Mouse (Mus musculus): ENCODE data around the gene Atp8a2.
A peak's percentile ranks its signal among the peaks of the same experiment; 100 is the strongest.
"Not testable (repeated sequence)": the region's sequence is repeated elsewhere in the genome, so short reads cannot be mapped to it uniquely, and the experiment has no call there.

Atp8a2 gene

DNA sequence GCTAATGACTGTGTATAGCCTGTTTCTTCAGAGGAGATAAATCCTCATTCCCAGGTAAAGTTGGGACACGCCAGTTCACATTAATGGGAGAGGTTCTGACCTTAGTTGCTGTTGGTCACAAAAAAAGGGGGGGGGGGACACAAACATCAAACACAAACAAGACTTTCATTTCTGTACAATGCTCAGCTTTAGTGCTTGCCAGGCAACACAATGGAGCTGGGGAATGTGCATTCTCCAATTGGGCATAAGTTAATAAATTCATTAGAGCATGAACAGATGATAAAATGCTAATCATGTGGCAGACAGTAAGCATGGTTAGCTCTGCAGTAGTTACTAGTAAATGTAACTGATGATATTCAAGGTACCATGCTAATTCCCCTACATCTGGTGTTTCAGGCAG, 195.2 kb downstream of the Atp8a2 start:
- no peak for DNase-seq

DNA sequence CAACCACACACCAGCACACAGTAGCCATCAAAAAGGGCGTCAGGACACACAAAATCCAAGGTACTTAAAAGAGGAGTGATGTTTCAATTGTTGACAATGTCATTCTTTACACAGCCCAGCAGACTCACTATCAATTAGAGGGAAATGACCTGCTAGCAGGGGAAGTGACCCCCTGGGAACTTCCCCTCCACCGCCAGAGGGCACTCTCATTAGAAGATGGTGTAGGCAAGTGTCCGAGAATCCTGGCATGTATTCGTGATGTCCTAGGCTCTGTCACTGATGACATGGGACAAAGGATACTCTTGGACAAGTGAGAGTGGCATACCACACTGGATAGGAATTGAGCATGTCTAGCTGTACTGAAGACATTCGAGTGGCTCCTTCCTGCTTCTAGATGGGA, 208.1 kb downstream of the Atp8a2 start:
- DNase-seq = no peak

DNA sequence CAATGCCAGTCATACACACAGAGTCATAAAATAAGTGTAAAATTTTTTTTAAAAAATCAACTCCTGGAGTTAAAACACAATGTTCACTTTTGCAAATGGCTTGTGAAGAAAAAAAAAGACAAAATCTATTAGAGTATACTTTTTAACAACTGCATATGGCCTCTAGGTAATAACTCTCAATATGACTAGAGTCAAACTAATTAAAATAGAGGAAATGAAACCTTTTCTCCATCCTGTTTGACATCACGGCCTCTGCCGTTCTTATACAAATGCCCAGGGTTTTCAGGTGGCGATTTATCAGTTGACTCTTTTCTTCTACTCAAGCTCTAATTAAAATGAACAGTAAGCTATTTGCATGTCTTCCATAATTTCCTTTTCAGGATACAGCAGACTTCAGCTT, 209.0 kb downstream of the Atp8a2 start:
- no peak for DNase-seq

DNA sequence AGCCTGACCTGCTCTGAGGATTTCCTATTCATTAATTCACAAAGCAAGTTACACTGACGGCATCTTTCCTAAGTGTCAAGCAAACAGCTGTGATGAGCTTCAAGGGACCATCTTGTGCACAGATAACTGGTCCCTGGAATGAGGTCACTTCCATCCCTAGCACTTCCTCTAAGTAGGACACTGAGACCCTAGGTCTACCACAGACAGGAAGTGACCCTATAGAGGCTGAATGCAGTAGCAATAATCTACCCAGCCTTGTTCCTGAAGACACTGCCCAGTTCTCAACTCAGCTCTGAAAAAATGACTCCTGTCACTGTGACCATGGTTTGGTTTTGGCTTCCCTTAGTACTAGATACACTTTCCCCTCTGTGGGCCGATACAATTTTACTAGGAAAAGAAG, 219.0 kb downstream of the Atp8a2 start:
- DNase-seq = no peak

DNA sequence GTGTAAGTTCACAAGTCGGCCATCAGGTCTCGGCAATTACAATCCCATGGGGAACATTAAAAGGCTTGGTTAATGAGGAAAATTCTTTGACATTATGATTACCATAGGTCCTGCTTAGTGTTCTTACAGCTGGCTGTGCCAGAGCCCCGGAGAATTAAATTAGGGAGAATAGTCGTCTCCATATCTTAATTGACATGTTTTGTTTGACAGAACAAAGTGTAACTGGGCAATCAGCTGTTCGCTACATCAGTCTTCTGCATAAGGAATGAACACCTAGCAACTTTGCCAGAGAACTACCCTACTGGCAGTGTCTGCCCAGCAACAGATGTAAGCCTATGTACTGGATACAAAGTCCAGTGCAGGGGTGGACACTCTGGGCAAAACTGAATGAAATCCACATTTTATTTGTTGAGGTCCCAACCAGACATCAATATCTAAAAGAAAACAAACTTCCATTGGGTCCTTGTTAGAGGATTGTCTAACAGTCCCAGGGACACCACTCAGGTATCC, 225.7 kb downstream of the Atp8a2 start:
- no peak for DNase-seq

DNA sequence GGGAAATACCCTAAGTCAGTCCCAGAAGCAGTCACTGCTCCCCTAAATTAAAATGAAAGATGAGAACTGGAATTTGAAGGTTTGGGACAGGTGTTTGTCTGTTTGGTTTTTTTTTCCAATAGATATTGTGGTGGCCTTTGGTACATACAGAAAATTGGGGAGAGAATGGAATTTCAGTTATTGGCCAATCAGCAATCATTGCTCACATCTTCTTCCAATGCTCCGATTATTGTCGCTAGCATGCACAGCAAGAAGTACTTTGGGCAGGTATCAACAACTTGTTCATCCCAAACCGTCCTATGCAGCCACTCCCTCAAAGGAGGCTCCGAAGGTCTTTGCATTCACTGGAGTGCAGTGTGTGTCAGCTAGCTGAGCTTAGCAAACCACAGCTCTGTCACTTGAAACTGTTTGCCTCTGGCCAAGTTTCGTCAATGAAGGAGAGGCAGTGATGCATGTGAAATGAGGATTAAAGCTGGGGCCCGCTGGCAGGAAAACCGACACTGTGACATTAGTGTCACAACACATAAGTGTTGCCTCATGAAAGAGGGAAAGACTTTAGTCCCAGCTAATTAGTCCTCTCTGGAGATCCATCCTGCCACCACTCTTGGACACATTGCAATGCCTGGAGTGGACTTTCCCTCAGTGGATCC, 227.4 kb downstream of the Atp8a2 start:
- DNase-seq = no peak

DNA sequence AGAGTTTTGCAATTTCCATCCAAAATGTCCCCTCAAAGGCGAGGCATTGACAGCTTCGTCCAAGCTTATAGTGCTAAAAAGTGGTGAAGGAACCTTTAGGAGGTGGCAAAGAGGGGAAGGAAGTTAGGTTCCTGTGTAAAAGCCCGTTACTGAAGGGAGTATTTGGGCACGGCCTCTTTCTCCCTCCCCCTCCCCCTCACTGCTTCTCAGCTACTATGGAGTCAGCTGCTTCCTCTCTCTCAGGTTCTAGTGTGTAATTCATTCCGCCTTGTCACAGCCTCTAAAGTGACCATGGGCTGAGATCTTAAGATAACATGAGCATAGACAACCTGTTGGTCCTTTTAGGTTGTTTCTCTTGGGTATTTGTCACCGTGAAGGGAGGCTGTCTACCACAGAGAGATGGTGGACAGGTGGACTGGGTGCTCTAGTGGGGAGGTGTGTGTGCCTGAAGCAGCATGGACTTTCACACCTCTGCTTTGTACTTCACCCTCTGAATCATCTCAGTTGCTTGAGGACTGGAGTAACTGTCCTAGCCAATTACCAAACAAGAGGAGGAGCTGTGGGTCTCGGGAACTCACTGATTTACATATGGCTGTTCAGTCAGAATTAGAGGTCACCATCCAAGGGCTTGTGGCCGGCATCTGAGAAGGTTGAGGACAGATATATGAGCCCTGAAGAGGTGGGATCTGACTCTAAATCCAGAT, 229.0 kb downstream of the Atp8a2 start:
- DNase-seq = no peak

DNA sequence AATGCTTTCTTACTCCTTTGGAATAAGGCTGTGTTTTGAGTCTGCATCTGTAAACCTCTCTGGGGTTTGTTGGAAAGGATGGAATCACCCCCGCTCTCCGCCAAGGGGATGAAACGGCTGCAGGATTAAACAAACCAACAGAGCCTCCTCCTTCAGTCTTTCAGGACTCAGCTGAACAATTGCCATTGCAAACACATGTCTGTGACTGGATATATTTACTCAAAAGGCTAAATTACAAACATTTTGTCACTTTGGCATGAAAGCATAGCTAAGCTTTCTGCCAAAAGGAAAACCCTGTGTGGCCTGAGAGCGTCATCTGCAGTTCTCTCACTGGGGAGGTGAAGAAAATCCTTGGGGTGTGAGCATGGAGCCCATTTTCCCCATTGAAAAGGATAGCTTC, 230.0 kb downstream of the Atp8a2 start:
- DNase-seq = no peak

DNA sequence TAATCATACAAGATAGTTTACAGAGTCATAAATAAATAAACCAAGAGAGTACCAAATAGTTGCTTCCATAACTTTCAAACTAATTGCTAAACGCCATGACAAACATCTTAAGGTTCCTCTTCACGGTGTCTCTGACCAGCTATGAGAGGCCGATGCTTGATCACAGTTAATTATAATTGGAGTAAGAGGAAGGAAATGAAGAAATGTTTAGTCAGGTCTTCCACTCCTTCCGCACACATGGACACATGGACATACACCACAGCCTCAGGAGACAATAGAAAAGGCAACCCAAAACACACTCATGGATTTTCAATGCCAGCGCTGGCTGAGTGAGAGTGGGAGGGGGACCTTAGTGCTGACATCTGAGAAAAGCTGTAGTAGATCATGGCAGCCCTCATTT, 232.4 kb downstream of the Atp8a2 start:
- DNase-seq = no peak

DNA sequence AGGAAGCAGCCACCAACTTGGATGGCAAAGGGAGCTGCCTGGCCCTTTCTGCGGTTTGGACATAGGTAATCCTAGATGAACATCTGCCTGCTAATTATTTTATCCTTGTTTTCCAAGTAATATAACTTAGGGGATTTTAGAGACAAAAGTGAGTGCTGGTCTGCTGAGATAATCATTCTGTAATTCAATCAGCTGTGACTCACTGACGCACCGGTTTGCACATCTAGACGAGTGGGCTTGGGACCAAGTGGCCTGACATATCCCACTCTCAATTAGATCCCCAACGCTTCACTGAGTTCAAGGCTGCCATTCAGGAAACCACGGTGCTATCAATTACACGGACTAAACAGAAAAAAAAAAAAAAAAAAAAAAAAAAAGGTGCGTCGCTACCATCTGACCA, 236.0 kb downstream of the Atp8a2 start:
- DNase-seq = no peak

DNA sequence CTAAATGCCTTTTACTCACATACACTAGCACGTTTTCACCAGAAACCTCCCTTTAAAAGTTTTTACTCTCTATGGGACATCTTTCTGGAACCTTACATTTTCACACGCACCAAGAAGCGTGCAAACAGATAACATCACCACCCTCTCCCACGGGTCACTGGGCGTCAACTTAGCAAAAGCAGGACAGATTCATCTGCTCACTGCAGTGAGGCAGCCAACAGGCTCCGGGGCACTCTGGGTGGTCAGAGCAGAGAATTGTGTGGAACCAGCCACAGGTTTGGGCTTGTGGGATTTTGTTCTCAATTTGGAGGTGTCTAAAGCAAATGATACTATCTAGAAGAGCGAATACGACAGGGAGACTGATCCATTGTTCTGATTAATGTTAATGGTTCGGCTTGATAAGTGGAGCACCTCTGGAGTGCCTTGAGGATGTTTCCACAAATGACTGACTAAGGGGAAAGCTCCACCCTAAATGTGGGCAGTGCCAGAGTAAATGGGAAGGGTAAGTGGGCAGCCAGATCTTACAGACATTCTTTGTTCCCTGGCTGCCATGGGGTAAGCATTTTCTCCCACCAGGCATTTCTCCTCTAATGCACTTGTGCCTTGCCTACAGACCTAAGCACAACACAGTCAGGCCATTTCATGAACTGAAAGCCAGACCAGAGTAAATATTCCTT, 236.6 kb downstream of the Atp8a2 start:
- no peak for DNase-seq

DNA sequence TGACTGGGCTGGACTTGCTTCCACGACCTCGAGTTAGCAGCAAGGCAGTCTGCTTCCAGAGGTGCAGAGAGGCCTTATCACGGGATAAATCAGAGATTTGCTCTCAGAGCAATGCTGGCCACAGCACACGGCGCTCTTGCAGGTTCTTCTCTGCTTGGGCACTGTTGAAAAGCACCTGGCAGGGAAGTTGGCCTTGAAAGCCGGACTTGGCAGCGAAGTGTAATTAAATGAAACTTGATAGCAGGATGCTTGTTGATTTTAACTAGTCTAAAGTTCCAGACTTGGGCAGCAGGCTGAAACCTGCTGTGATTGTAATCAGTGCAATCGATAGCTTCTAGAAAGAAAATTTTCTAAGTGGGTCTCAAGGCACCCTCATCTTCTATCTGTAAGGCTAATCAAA, 237.3 kb downstream of the Atp8a2 start:
- DNase-seq = no peak

DNA sequence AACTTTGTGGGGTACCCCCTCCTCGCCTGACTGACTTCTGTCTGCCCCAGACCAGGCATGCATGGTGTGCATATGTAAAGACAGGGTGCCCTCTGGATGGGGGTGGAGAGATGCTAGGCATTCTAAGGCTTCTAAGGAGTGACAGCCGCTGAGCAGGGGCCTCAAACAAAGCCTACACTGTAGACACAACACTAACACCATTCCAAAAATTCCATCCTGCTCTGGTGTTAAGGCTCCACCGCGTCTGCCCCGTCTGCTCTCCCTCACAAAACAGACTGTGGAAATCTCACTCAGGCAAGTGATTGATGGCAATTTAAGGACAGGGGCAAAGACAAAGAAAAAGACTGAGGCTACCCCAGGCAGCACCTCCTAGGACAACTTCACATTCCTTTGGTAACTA, 247.0 kb downstream of the Atp8a2 start:
- no peak for DNase-seq

DNA sequence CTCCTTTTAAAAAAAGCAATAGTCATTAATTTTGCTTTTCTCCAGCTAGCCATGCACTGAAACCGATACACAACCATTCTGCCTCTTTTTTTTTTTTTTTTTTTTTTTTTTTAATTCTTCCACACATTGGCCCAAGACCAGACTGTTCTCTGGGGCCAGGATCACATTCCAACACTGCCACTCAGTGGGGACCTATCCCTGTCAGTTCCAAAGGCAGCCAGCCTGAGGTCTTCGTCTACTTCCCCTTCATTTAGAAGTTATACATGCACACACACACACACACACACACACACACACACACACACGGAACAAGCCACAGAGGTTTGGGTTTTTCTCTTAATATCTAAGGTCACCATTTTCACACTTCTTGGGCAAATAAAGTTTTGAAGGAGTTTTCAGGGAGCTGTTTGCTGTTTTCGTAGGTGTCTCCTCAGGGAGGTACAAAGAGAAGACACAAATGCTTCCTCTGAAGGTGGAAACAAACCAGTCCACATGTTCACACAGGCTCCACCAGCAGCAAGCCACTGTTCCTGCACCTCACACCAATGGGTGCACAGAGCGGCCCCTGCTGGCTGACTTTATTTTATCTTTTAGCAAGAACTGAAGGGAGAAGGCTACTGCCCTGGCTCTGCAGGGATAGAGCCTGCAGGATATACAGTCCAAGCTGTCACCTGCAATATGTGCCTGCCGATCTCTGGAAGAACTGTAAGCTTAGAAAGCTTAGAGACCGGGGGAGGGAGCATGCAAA, 253.9 kb downstream of the Atp8a2 start:
- peak; percentile 90 for DNase-seq

DNA sequence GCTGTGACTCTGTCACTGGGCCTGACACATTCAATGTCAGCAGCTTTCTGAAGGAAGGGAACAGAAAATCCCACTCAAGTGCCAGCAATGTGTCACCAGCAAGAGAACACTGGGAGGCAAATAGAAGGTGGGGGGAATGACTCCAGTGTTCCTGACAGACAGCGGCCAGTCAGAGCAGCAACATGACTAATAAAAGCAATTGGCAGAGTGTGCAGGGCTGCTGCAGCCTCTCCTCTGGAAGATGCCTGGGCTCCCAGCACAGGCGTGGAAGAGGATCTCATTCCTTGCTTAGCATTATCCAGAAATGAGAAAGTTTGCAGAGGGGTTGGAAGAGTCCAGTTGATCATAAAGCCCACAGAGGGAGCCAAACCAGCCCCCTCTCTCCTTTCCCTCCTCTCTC, 254.8 kb downstream of the Atp8a2 start:
- DNase-seq = no peak

DNA sequence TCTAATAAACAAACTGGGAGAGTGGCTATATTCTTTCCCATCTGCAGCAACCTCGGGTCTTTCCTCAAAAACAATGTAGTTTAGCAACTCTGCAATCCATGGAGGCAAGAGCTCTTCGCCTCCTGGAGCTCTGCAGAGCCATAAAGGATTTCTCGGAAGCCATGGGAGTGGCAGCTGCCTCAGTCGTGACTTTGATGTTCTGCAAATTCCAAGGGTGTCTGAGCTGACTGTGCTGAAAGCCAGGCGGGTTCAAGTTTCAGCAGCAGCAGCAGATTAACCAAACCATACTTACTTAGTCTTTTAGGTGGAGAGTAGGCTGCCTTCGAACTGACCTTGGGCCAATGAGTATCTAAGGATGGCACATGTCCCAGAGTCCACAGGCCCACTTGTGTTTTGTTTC, 264.6 kb downstream of the Atp8a2 start:
- DNase-seq = no peak

DNA sequence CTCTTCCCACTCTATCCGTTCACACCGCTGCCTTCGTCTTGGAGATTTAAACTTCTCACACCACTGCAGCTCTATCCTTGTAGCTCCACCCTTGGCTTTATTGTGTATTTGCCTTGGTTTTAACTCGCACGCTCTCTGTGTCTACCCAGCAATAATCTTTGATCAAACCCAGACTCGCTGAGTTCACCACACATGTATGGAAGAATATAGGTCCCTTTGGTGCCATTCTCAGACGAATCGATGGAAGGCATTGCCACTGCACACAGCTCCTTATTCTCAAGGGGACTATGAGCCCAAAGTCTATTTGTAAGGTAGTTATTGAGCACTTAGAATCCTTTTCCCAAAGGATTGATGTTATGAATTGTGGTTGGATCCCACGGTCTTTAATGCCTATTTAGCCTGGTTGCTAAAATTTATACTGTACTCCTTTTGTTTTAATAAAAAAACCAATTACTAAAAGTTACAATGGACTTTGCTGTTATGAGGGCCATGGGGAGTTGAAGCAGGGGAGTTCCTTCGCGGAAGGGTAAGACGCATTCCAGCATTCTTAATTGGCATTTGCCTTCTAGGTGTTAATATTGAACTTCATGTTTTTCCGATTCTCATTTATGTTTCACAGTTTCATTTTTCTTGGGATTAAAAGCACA, 265.4 kb downstream of the Atp8a2 start:
- DNase-seq = no peak

DNA sequence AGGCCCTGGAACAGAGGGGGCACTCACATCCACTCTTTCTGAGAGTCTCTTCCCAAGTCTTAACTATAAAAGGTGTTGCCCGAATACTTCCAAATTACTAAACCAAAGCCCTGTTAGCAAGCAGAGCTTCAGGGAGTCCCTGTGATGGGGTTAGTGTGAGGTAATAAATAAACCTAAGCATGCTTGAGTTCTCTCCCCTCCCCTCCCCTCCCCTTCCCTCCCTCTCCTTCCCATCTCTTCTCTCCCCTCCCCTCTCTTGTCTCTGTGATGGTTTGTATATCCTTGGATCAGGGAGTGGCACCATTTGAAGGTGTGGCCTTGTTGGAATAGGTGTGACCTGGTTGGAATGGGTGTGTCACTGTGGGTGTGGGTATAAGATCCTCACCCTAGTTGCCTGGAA, 267.8 kb downstream of the Atp8a2 start:
- DNase-seq = not testable (repeated sequence)

DNA sequence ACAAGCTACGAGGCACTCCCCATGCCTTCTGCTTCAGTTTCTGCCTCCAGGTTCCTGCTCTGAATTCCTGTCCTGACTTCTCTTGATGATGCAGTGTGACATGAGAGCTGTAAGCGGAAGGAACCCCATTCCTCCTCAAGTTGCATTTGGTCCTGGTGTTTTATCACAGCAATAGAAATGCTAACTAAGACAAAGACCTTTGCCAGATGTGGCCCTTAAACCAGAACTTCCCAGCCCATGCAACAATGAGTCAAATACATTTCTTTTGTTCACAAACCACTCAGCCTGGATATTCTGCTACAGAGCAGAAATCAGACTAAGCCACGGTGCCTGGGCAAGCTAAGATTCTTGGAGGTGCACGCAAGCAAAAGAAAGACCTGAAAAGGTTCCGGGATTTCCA, 268.2 kb downstream of the Atp8a2 start:
- DNase-seq = no peak

DNA sequence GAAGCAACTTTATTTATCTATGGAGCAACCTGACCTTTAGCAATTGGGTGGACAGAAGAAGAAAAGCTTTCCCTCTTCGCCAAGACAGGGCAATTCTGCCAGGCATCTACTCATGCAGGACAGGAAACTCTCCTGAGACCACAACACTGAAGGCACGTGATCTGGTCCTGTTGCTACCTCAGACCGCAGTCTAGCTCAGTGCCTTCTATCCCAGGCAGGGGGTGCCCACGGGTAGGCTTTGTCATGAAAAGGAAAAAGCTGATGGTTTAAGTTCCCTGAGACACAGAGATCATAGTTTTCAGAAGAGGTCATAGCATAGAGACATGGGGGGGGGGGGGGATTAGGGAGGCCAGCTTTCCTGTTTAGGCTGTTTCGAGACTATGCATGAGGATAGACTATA, 269.2 kb downstream of the Atp8a2 start:
- no peak for DNase-seq

DNA sequence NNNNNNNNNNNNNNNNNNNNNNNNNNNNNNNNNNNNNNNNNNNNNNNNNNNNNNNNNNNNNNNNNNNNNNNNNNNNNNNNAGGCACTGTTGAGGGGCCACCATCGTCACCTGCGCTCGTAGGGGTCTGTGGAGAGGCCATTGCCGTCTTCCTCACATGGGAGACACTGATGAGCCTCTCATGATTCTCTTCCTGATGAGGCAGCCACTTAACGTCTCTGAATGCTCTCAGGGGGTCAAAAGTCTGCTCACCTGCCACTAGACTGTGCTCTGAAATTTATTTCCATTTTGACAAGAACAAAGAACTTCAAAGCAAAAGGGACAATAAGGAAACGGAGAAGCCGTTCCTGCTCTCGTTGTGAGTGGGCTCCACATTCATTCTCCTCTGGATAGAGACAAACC, 277.1 kb downstream of the Atp8a2 start:
- no peak for DNase-seq

DNA sequence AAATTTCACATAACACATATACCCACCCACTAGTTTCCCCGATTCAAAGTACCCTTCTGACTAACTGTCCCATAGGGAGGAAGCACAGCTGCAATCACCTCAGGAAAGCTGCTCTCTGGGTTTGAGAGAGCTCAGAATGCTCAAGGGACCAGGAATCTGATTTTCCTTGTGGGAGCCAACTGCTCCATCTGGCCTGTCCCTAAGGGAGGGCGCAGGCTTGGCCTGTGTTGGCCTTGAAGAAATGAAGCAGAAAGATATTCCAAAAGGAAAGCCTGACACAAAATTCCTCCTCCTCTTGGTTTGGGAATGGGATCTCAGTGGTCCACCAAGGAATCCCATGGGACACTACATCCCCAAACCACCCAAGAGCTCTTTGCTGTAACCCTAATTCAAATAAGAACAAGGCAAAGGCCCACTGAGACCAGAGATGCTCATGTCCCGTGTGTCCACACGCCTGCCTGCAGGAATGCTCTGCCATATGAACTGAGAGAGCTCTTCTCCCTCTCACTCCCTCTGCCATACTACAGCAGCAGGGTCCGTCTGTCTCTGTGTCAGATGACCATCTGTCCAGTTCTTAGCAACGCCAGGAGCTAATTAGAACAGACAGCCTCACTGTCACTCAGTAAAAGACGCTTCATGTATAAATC, 293.4 kb downstream of the Atp8a2 start:
- DNase-seq = no peak

All from right cerebral cortex, postnatal 14 days (tissue).